Mouse (Mus musculus) myocyte (in vitro differentiated cells): ENCODE results near the gene Ccdc93.

ENCODE experiments used
- CEBPB ChIP-seq: IDR thresholded peaks from 2 replicates; pipeline ENCODE4 v1.6.1; 2011; ENCODE audit warnings: mild to moderate bottlenecking, moderate library complexity; ENCODE audit not compliant: poor library complexity, insufficient read depth, severe bottlenecking
- MAX ChIP-seq: IDR thresholded peaks from one replicate; pipeline ENCODE4 v1.6.1; 2011; ENCODE audit warnings: low read depth, mild to moderate bottlenecking, control low read depth
- MYOD1 ChIP-seq, 3 experiments: IDR thresholded peaks; one replicate each; pipeline ENCODE4 v1.6.1; 2011; ENCODE audit warnings: control low read depth in 2 of 3, low read depth in 2 of 3, mild to moderate bottlenecking in 2 of 3, moderate library complexity in 1 of 3; ENCODE audit not compliant: insufficient read length in 2 of 3, control insufficient read depth in 1 of 3
- MYOG ChIP-seq, 3 experiments: IDR thresholded peaks; one replicate each; pipeline ENCODE4 v1.6.1; 2011; ENCODE audit warnings: control low read depth in 2 of 3, low read depth in 2 of 3, mild to moderate bottlenecking in 2 of 3; ENCODE audit not compliant: insufficient read length in 2 of 3, control insufficient read depth in 1 of 3, insufficient read depth in 1 of 3
- POLR2A ChIP-seq: IDR thresholded peaks from one replicate; pipeline ENCODE4 v1.6.1; 2011; ENCODE audit warnings: low read depth, mild to moderate bottlenecking, control low read depth, moderate library complexity; ENCODE audit not compliant: insufficient read length
- POLR2AphosphoS2 ChIP-seq: IDR thresholded peaks from one replicate; pipeline ENCODE4 v1.6.1; 2011; ENCODE audit warnings: low read depth, control low read depth; ENCODE audit not compliant: insufficient read length
- TCF12 ChIP-seq: IDR thresholded peaks from one replicate; pipeline ENCODE4 v1.6.1; 2011; ENCODE audit warnings: mild to moderate bottlenecking, control low read depth; ENCODE audit not compliant: poor library complexity, insufficient read depth, severe bottlenecking
- USF1 ChIP-seq: IDR thresholded peaks from one replicate; pipeline ENCODE4 v1.6.1; 2011; ENCODE audit warnings: low read depth, mild to moderate bottlenecking, control low read depth, moderate library complexity

GRCm38 (mm10) chr1:121454951-121455350 is 24.1 kb downstream of the Ccdc93 start:
- TF ChIP-seq POLR2A (no peak), USF1 (no peak), MAX (no peak), MYOG (IDR thresholded peaks at IDR 0.05; ENCODE audit: control insufficient read depth in 1 of 3, insufficient read depth in 1 of 3, insufficient read length in 2 of 3, low read depth in 2 of 3) (no peak), CEBPB (no peak), POLR2AphosphoS2 (no peak), TCF12 (no peak), MYOD1 (IDR thresholded peaks at IDR 0.05; ENCODE audit: control insufficient read depth in 1 of 3, insufficient read length in 2 of 3, low read depth in 2 of 3) (no peak)
